Mouse (Mus musculus) lung, adult 2 months (tissue): ENCODE measurements around the gene Dpf3.

Experiments used
- CTCF ChIP-seq: fragments of 200-500 bp; IDR thresholded peaks from 2 replicates; pipeline ENCODE4 v1.5.1; 2011; ENCODE audit warnings: mild to moderate bottlenecking, low read length, control low read depth; ENCODE audit not compliant: insufficient read depth
- POLR2A ChIP-seq: fragments of 200-500 bp; IDR thresholded peaks from 2 replicates; pipeline ENCODE4 v1.6.1; 2011; ENCODE audit warnings: low read depth, mild to moderate bottlenecking, control low read depth, low read length, borderline replicate concordance; ENCODE audit errors: extremely low read depth

DNA sequence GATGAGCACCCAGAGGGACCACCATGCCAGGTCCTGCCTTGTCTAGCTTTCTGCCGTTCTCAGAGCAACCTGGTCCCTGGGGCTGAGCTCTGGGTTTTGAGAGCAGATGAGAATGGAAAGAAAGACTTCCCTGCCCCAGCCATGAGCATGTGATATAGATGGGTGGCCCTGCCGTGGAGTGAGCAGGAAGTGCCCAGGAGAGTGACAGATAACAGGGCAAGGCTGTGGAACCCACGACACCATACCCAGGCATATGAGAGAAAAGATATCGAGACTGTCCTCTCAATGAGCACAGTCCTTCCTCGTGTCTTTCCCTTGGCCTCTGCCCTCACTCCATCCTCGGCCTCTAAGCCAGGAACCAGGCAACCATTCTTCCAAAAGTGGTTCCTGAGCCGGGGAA lies 172.8 kb downstream of the Dpf3 start:
- TF ChIP-seq POLR2A (no peak), CTCF (no peak)
